Mouse (Mus musculus) skeletal muscle tissue, postnatal 0 days (tissue): Measurements from ENCODE around the gene Mcub. TPM values are rescaled to one million over a fixed set of nuclear protein-coding genes. Genes with fewer than 3 reads are reported as not detected.

Source experiments
- polyA plus RNA-seq: library from polyadenylated mRNA; unstranded; fragments of >200 nt; fragmentation: Nextera tagmentation; extraction: Ambion mirVana; gene quantifications from 2 replicates; pipeline ENCODE4 v1.2.1, GENCODE M21; 2015

Mcub gene
- 2.1 and 2.4 TPM in 2 replicates for polyA plus RNA-seq

GRCm38 (mm10) chr3:129969432-129970395 lies at the start of gene Mcub:
Gene Mcub, minus strand, starts transcription at chr3:129970206.

GRCm38 (mm10) chr3:129901271-129901809 lies 68.7 kb downstream of the Mcub start, which contains the start of gene Casp6:
Gene Casp6, plus strand, starts transcription at chr3:129901425.

GRCm38 (mm10) chr3:129878405-129879021 lies 91.5 kb downstream of the Mcub start, which contains the start of gene Pla2g12a:
Gene Pla2g12a, plus strand, starts transcription at chr3:129878606.

Other genes with a start within 250 kb of the Mcub start
- 8.0 and 11.5 TPM in 2 replicates for gene Egf, start 214.9 kb downstream of the Mcub start, polyA plus RNA-seq
- gene Lrit3, start 166.2 kb downstream of the Mcub start, polyA plus RNA-seq: not detected in 2 replicates
- not detected in 2 replicates for gene Rrh, start 147.6 kb downstream of the Mcub start, polyA plus RNA-seq
- 25.3 and 29.0 TPM in 2 replicates for gene Gar1, start 138.8 kb downstream of the Mcub start, polyA plus RNA-seq
- 0.13 and 0.27 TPM in 2 replicates for gene Cfi, start 134.3 kb downstream of the Mcub start, polyA plus RNA-seq
- gene Pla2g12a, start 91.6 kb downstream of the Mcub start, polyA plus RNA-seq: 35.9 and 39.9 TPM in 2 replicates
- gene Casp6, start 68.8 kb downstream of the Mcub start, polyA plus RNA-seq: 16.2 and 17.8 TPM in 2 replicates
- gene Sec24b, start 91.3 kb upstream of the Mcub start, polyA plus RNA-seq: 12.9 and 14.7 TPM in 2 replicates
- gene Col25a1, start 161.3 kb upstream of the Mcub start, polyA plus RNA-seq: 2.0 and 2.5 TPM in 2 replicates